Mouse (Mus musculus): Measurements from ENCODE around the gene Clcn2.
"Not testable (repeated sequence)": the region's sequence is repeated elsewhere in the genome, so short reads cannot be mapped to it uniquely, and the experiment has no call there.

The Clcn2 gene

GRCm38 (mm10) chr16:20668013-20668412, 49.5 kb downstream of the Clcn2 start, which contains the start of gene Eif4g1:
Eif4g1 (plus strand) TSS chr16:20668313.
- CTCF ChIA-PET: not testable (repeated sequence)

GRCm38 (mm10) chr16:20657661-20658060, 59.9 kb downstream of the Clcn2 start:
- CTCF ChIA-PET: no interaction called here

GRCm38 (mm10) chr16:20653315-20653714, 64.2 kb downstream of the Clcn2 start:
- CTCF ChIA-PET: no interaction called here

Data from spleen, embryonic (tissue).